Mouse (Mus musculus) liver, embryonic 15.5 days (tissue): ENCODE data around the gene Ctdsp2. TPM values are rescaled to one million over a fixed set of nuclear protein-coding genes. Genes with fewer than 3 reads are reported as not detected.

Experiments
- ATAC-seq: fragments of 200-750 bp; cut with Nextera tagmentation; 2 replicates; pipeline ENCODE4 v1.8.0; 2017; ENCODE audit warnings: moderate number of reproducible peaks, mild to moderate bottlenecking, moderate library complexity; ENCODE audit not compliant: insufficient read depth
- H3K27ac ChIP-seq: fragments of 300-500 bp; sonication (generic); replicated peaks from 2 replicates; pipeline ENCODE4 v1.5.1; 2015; ENCODE audit warnings: mild to moderate bottlenecking, inconsistent platforms
- H3K27me3 ChIP-seq: fragments of 300-500 bp; sonication (generic); 2 replicates; pipeline ENCODE4 v1.6.1; 2015; ENCODE audit warnings: mild to moderate bottlenecking, inconsistent platforms
- H3K36me3 ChIP-seq: fragments of 300-500 bp; sonication (generic); replicated peaks from 2 replicates; pipeline ENCODE4 v1.6.1; 2015; ENCODE audit warnings: moderate library complexity, mild to moderate bottlenecking, inconsistent platforms
- H3K4me1 ChIP-seq: fragments of 300-500 bp; sonication (generic); replicated peaks from 2 replicates; pipeline ENCODE4 v1.6.1; 2015; ENCODE audit warnings: inconsistent platforms
- H3K4me2 ChIP-seq: fragments of 300-500 bp; sonication (generic); 2 replicates; pipeline ENCODE4 v1.6.1; 2015; ENCODE audit warnings: moderate library complexity, mild to moderate bottlenecking, inconsistent platforms
- H3K4me3 ChIP-seq: fragments of 300-500 bp; sonication (generic); replicated peaks from 2 replicates; pipeline ENCODE4 v1.5.1; 2015; ENCODE audit warnings: mild to moderate bottlenecking, inconsistent platforms
- H3K9ac ChIP-seq: fragments of 300-500 bp; sonication (generic); 2 replicates; pipeline ENCODE4 v1.6.1; 2015; ENCODE audit warnings: moderate library complexity, mild to moderate bottlenecking, inconsistent platforms
- H3K9me3 ChIP-seq: fragments of 300-500 bp; sonication (generic); replicated peaks from 2 replicates; pipeline ENCODE4 v1.6.1; 2016; ENCODE audit warnings: inconsistent platforms
- WGBS: fragments of 180-500 bp; shearing (Covaris S2); methylation state at CpG from one replicate; pipeline ENCODE4 v1.1.7; 2015; ENCODE audit warnings: mixed read lengths; ENCODE audit not compliant: insufficient replicate concordance; 5-methylcytosine and 5-hydroxymethylcytosine counted together
- polyA plus RNA-seq: library from polyadenylated mRNA; unstranded; fragments of >200 nt; fragmentation: Nextera tagmentation; extraction: Ambion mirVana; gene quantifications from 2 replicates; pipeline ENCODE4 v1.2.1, GENCODE M21; 2015

Ctdsp2 gene
- polyA plus RNA-seq, 1 experiment from 2014 or later, result 11.3 TPM

- Histone ChIP-seq H3K9me3 (no peaks in the 10 kb centered on the region), H3K9ac (peak overlapping the region; percentile 87), H3K4me1 (peaks cover 80% of the 10 kb centered on the region), H3K27me3 (peaks cover 11% of the 10 kb centered on the region), H3K27ac (no peak overlapping the region), H3K36me3 (no peaks in the 10 kb centered on the region), H3K4me3 (peak overlapping the region; percentile 87), H3K4me2 (peak overlapping the region; percentile 84)
- no peak for ATAC-seq
- 53% methylated on average over 11 of the region's 11 CpGs for WGBS
Measured at GRCm38 (mm10) chr10:126980933-126981530, 2.5 kb downstream of the Ctdsp2 start.

GRCm38 (mm10) chr10:126981746-126982145 lies 3.2 kb downstream of the Ctdsp2 start:
- Histone ChIP-seq H3K27ac (no peak overlapping the region), H3K4me2 (peak overlapping the region; percentile 84; the same call in 1 of the 2 replicates), H3K9ac (no peak overlapping the region), H3K4me3 (no peak overlapping the region), H3K9me3 (no peaks in the 10 kb centered on the region), H3K4me1 (peaks cover 84% of the 10 kb centered on the region), H3K27me3 (peaks cover 4% of the 10 kb centered on the region), H3K36me3 (no peaks in the 10 kb centered on the region)
- 51% methylated on average over 3 of the region's 3 CpGs for WGBS
- ATAC-seq, result no peak

GRCm38 (mm10) chr10:126983193-126983725 lies 4.7 kb downstream of the Ctdsp2 start:
- Histone ChIP-seq H3K27me3 (no peaks in the 10 kb centered on the region; the same call in 1 of the 2 replicates), H3K9ac (no peak overlapping the region), H3K36me3 (no peaks in the 10 kb centered on the region), H3K9me3 (no peaks in the 10 kb centered on the region), H3K4me3 (no peak overlapping the region), H3K4me2 (peak overlapping the region; percentile 16; the same call in 1 of the 2 replicates), H3K4me1 (peaks cover 87% of the 10 kb centered on the region), H3K27ac (no peak overlapping the region)
- no peak for ATAC-seq
- WGBS, result 60% methylated on average over 14 of the region's 14 CpGs

GRCm38 (mm10) chr10:126984189-126985004 lies 5.9 kb downstream of the Ctdsp2 start:
- no peak for ATAC-seq
- Histone ChIP-seq H3K4me2 (no peak overlapping the region), H3K9ac (no peak overlapping the region), H3K27me3 (no peaks in the 10 kb centered on the region; the same call in 1 of the 2 replicates), H3K9me3 (no peaks in the 10 kb centered on the region), H3K27ac (no peak overlapping the region), H3K4me3 (no peak overlapping the region), H3K4me1 (peaks cover 93% of the 10 kb centered on the region), H3K36me3 (no peaks in the 10 kb centered on the region)
- WGBS, result 61% methylated on average over 5 of the region's 5 CpGs

- no peak overlapping the region for H3K4me2 ChIP-seq
- no peaks in the 10 kb centered on the region; the same call in 1 of the 2 replicates for H3K27me3 ChIP-seq
- H3K9me3 ChIP-seq, result no peaks in the 10 kb centered on the region
- WGBS, result 72% methylated on average over 4 of the region's 4 CpGs
- H3K4me1 ChIP-seq, result peaks cover 88% of the 10 kb centered on the region
- H3K4me3 ChIP-seq, result no peak overlapping the region
- no peak overlapping the region for H3K27ac ChIP-seq
- ATAC-seq, result no peak
- no peak overlapping the region for H3K9ac ChIP-seq
- no peaks in the 10 kb centered on the region for H3K36me3 ChIP-seq
Measured at GRCm38 (mm10) chr10:126985127-126985526, 6.6 kb downstream of the Ctdsp2 start.

GRCm38 (mm10) chr10:126985579-126985978 lies 7.1 kb downstream of the Ctdsp2 start:
- no peak for ATAC-seq
- Histone ChIP-seq H3K27ac (no peak overlapping the region), H3K9me3 (no peaks in the 10 kb centered on the region), H3K27me3 (no peaks in the 10 kb centered on the region), H3K4me1 (peaks cover 87% of the 10 kb centered on the region), H3K9ac (no peak overlapping the region), H3K4me2 (no peak overlapping the region), H3K36me3 (no peaks in the 10 kb centered on the region), H3K4me3 (no peak overlapping the region)
- WGBS, result 78% methylated on average over 9 of the region's 9 CpGs

GRCm38 (mm10) chr10:126986541-126986961 lies 8.0 kb downstream of the Ctdsp2 start:
- 69% methylated on average over 4 of the region's 4 CpGs for WGBS
- Histone ChIP-seq H3K27me3 (no peaks in the 10 kb centered on the region), H3K27ac (0 out of 2 replicates have a peak overlapping the region, but pooled peaks have one; percentile 24), H3K36me3 (peaks cover 2% of the 10 kb centered on the region; the same call in 1 of the 2 replicates), H3K4me1 (peaks cover 84% of the 10 kb centered on the region), H3K9ac (no peak overlapping the region; the same call in 1 of the 2 replicates), H3K4me3 (no peak overlapping the region), H3K9me3 (no peaks in the 10 kb centered on the region), H3K4me2 (peak overlapping the region; percentile 15; the same call in 1 of the 2 replicates)
- ATAC-seq, result peak; percentile 17; the same call in 1 of the 2 replicates

- Histone ChIP-seq H3K4me2 (peak overlapping the region; percentile 15), H3K4me1 (peaks cover 75% of the 10 kb centered on the region), H3K9ac (no peak overlapping the region), H3K27ac (no peak overlapping the region), H3K27me3 (no peaks in the 10 kb centered on the region), H3K36me3 (peaks cover 10% of the 10 kb centered on the region), H3K9me3 (no peaks in the 10 kb centered on the region), H3K4me3 (no peak overlapping the region)
- ATAC-seq, result no peak
- 43% methylated on average over 8 of the region's 8 CpGs for WGBS
Measured at GRCm38 (mm10) chr10:126987183-126988118, 8.9 kb downstream of the Ctdsp2 start.

- 34% methylated on average over 5 of the region's 5 CpGs for WGBS
- H3K4me3 ChIP-seq, result no peak overlapping the region
- ATAC-seq, result no peak
- H3K27ac ChIP-seq, result peak overlapping the region; percentile 24; the same call in 1 of the 2 replicates
- H3K4me1 ChIP-seq, result peaks cover 63% of the 10 kb centered on the region
- no peaks in the 10 kb centered on the region for H3K9me3 ChIP-seq
- H3K27me3 ChIP-seq, result no peaks in the 10 kb centered on the region
- H3K36me3 ChIP-seq, result peaks cover 21% of the 10 kb centered on the region
- H3K4me2 ChIP-seq, result no peak overlapping the region
- H3K9ac ChIP-seq, result no peak overlapping the region
Measured at GRCm38 (mm10) chr10:126988513-126989165, 10.1 kb downstream of the Ctdsp2 start.
